Mouse (Mus musculus): ENCODE measurements at regions not wholly inside any gene's neighbourhood (a gene's known extent, or its start where the extent isn't known, plus 50 kb on each side); places are given as distances from the start of the nearest gene placed in this dataset.

DNA sequence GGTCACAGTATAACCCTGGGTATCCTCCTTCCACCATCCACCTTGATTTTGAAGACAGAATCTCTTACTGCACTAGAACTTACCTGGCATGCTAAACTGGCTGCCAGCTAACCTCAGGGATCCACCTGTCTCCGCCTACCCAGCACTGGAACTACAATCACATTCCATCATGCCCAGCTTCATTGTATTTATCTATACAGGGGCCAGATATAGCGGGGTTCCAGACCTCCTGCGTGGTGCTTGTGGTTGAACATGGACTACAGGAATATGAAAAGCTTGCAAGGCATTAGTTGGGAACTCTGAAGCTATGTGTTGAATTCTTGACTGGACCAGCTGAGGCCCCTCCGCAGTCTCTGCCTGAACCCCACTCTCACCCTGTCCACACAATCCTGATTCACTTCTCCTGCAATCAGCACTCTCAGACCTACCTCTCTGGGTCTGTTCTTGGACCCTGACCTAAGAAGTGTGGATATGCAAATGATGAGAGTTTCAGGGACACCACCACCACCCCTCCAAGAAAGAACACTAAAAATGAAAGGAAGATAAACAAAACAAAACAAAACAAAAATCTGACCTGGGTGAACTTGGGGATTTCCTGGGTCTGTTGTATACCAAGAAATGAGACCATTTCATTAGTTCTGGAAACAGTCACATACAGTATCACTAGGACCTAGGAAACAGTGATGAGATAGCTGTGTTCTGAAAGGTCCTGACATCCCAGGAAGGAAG lies 216.4 kb upstream of the Hs6st1 start:
- Histone ChIP-seq H3K4me3 (ENCODE audit: insufficient read depth in 1 of 2, low read depth in 1 of 2, low read length in 2 of 2, poor library complexity in 1 of 2, severe bottlenecking in 1 of 2) (no peak overlapping the region), H3K9ac (ENCODE audit: insufficient read depth, low read depth, low read length, poor library complexity, severe bottlenecking) (no peak overlapping the region), H3K36me3 (ENCODE audit: control insufficient read depth, insufficient read depth, low read length, poor library complexity, severe bottlenecking) (no peaks in the 10 kb centered on the region), H3K4me1 (ENCODE audit: control insufficient read depth in 2 of 2, insufficient read depth in 2 of 2, low read length in 2 of 2, poor library complexity in 1 of 2) (peaks cover 0 to 6% of the 10 kb centered on the region in 2 experiments; a peak in 2 of 4 replicates), H3K9me3 (ENCODE audit: control insufficient read depth, insufficient read depth, low read depth, low read length) (no peaks in the 10 kb centered on the region), H3K27ac (ENCODE audit: insufficient read depth, low read depth, low read length, poor library complexity, severe bottlenecking) (no peak overlapping the region)
- no peak for DNase-seq (ENCODE audit: low read depth, low spot score)
- in situ Hi-C loops (cut with MboI; ENCODE audit: low sequenced_read_pairs in 2 of 2, unreplicated experiment in 2 of 2) = no loop called here
- TF ChIP-seq ZNF384 (IDR thresholded peaks at IDR 0.05; ENCODE audit: low read depth, low read length) (no peak), ZC3H11A (IDR thresholded peaks at IDR 0.05; ENCODE audit: borderline replicate concordance, low read depth, low read length) (no peak), HCFC1 (IDR thresholded peaks at IDR 0.05; ENCODE audit: borderline replicate concordance, insufficient read depth, low read length) (no peak), MAFK (IDR thresholded peaks at IDR 0.05; ENCODE audit: insufficient read depth, low read depth, low read length) (no peak), CHD2 (IDR thresholded peaks at IDR 0.05; ENCODE audit: low read depth, low read length) (no peak)

DNA sequence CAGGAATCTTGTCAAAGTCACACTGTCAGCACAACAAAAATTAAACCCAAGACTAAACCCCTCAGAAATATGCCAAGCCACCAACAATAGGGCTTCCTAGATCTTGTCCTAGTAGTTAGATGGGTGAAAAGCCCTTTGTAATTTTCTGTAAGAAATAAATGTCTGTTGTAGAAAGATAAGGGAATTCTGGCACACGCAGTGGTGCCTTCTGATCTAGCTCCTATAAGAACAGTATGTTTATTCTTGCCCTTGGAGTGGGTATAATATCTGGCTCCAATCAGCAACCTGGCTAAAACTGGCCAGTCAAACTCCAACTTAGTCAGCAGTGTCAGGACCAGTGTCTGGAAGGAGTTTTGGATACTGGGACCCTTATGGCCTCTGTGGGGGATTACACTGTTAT lies 215.2 kb upstream of the Hs6st1 start:
- Histone ChIP-seq H3K27ac (ENCODE audit: insufficient read depth, low read depth, low read length, poor library complexity, severe bottlenecking) (no peak overlapping the region), H3K36me3 (ENCODE audit: control insufficient read depth, insufficient read depth, low read length, poor library complexity, severe bottlenecking) (no peaks in the 10 kb centered on the region), H3K4me3 (ENCODE audit: insufficient read depth in 1 of 2, low read depth in 1 of 2, low read length in 2 of 2, poor library complexity in 1 of 2, severe bottlenecking in 1 of 2) (no peak overlapping the region), H3K4me1 (ENCODE audit: control insufficient read depth in 2 of 2, insufficient read depth in 2 of 2, low read length in 2 of 2, poor library complexity in 1 of 2) (peaks cover 0 to 6% of the 10 kb centered on the region in 2 experiments; a peak in 2 of 4 replicates), H3K9me3 (ENCODE audit: control insufficient read depth, insufficient read depth, low read depth, low read length) (no peaks in the 10 kb centered on the region), H3K9ac (ENCODE audit: insufficient read depth, low read depth, low read length, poor library complexity, severe bottlenecking) (no peak overlapping the region)
- in situ Hi-C loops (cut with MboI; ENCODE audit: low sequenced_read_pairs in 2 of 2, unreplicated experiment in 2 of 2) = no loop called here
- DNase-seq (ENCODE audit: low read depth, low spot score) = no peak
- TF ChIP-seq CHD2 (IDR thresholded peaks at IDR 0.05; ENCODE audit: low read depth, low read length) (no peak), ZC3H11A (IDR thresholded peaks at IDR 0.05; ENCODE audit: borderline replicate concordance, low read depth, low read length) (no peak)

DNA sequence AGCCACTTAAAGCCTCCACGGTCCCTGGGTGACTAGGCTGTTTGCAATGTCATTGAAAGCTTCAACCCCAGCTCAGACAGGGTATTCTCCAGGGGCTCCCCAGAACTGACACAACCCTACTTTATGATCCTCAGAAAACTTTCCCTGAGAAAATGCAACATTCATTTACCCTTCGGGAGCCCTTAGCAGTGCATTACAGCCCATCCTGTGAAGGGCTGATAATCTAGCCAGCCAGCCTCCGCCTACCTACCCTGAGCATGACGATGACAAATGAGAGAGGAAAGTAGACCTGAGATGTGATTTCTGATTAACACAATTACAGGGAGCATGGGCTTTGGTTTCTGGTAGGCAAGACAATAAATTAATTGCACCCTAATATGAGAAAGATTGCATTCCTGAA lies 212.6 kb upstream of the Hs6st1 start:
- Histone ChIP-seq H3K4me1 (ENCODE audit: control insufficient read depth in 2 of 2, insufficient read depth in 2 of 2, low read length in 2 of 2, poor library complexity in 1 of 2) (peaks cover 2 to 6% of the 10 kb centered on the region in 2 experiments; a peak in 3 of 4 replicates), H3K4me3 (ENCODE audit: insufficient read depth in 1 of 2, low read depth in 1 of 2, low read length in 2 of 2, poor library complexity in 1 of 2, severe bottlenecking in 1 of 2) (no peak overlapping the region), H3K36me3 (ENCODE audit: control insufficient read depth, insufficient read depth, low read length, poor library complexity, severe bottlenecking) (no peaks in the 10 kb centered on the region), H3K9me3 (ENCODE audit: control insufficient read depth, insufficient read depth, low read depth, low read length) (no peaks in the 10 kb centered on the region), H3K27ac (ENCODE audit: insufficient read depth, low read depth, low read length, poor library complexity, severe bottlenecking) (no peak overlapping the region), H3K9ac (ENCODE audit: insufficient read depth, low read depth, low read length, poor library complexity, severe bottlenecking) (no peak overlapping the region)
- DNase-seq (ENCODE audit: low read depth, low spot score) = no peak
- in situ Hi-C loops (cut with MboI; ENCODE audit: low sequenced_read_pairs in 2 of 2, unreplicated experiment in 2 of 2) = no loop called here
- TF ChIP-seq ZNF384 (IDR thresholded peaks at IDR 0.05; ENCODE audit: low read depth, low read length) (no peak), MAFK (IDR thresholded peaks at IDR 0.05; ENCODE audit: insufficient read depth, low read depth, low read length) (no peak), CHD2 (IDR thresholded peaks at IDR 0.05; ENCODE audit: low read depth, low read length) (no peak), ZC3H11A (IDR thresholded peaks at IDR 0.05; ENCODE audit: borderline replicate concordance, low read depth, low read length) (no peak), HCFC1 (IDR thresholded peaks at IDR 0.05; ENCODE audit: borderline replicate concordance, insufficient read depth, low read length) (no peak)

DNA sequence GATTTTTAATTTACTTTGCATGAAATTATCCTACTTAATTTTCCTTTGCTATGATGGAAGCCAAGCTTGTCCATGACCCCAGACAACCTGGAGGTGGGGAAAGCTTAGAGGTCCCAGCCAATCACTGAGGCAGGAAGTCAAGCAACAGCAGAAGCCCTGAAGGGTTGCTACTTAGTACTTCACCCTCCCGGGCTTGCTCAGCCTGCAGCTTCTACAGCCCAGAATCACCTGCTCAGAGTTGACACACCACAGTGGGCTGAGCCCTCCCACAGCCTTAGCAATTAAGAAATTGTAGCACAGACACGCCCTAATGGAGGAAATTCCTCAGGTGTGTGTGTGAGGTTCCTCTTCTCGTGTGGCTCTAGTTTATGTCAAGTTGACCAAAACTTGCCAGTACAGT lies 209.9 kb upstream of the Hs6st1 start:
- in situ Hi-C loops (cut with MboI; ENCODE audit: low sequenced_read_pairs in 2 of 2, unreplicated experiment in 2 of 2) = no loop called here
- Histone ChIP-seq H3K4me3 (ENCODE audit: insufficient read depth in 1 of 2, low read depth in 1 of 2, low read length in 2 of 2, poor library complexity in 1 of 2, severe bottlenecking in 1 of 2) (no peak overlapping the region), H3K9ac (ENCODE audit: insufficient read depth, low read depth, low read length, poor library complexity, severe bottlenecking) (no peak overlapping the region), H3K4me1 (ENCODE audit: control insufficient read depth in 2 of 2, insufficient read depth in 2 of 2, low read length in 2 of 2, poor library complexity in 1 of 2) (peaks cover 2 to 6% of the 10 kb centered on the region in 2 experiments; a peak in 3 of 4 replicates), H3K27ac (ENCODE audit: insufficient read depth, low read depth, low read length, poor library complexity, severe bottlenecking) (no peak overlapping the region), H3K9me3 (ENCODE audit: control insufficient read depth, insufficient read depth, low read depth, low read length) (no peaks in the 10 kb centered on the region), H3K36me3 (ENCODE audit: control insufficient read depth, insufficient read depth, low read length, poor library complexity, severe bottlenecking) (no peaks in the 10 kb centered on the region)
- no peak for DNase-seq (ENCODE audit: low read depth, low spot score)
- TF ChIP-seq ZNF384 (IDR thresholded peaks at IDR 0.05; ENCODE audit: low read depth, low read length) (no peak), HCFC1 (IDR thresholded peaks at IDR 0.05; ENCODE audit: borderline replicate concordance, insufficient read depth, low read length) (no peak), ZC3H11A (IDR thresholded peaks at IDR 0.05; ENCODE audit: borderline replicate concordance, low read depth, low read length) (no peak), MAFK (IDR thresholded peaks at IDR 0.05; ENCODE audit: insufficient read depth, low read depth, low read length) (no peak), CHD2 (IDR thresholded peaks at IDR 0.05; ENCODE audit: low read depth, low read length) (no peak)
